Mouse (Mus musculus) megakaryocyte-erythroid progenitor cell, adult 5-6 weeks (primary cell): ENCODE data around the gene Alkbh3. TPM values are rescaled to one million over a fixed set of nuclear protein-coding genes. Genes with fewer than 3 reads are reported as not detected.

Source experiments
- ATAC-seq: replicated peaks from 2 replicates; pipeline ENCODE4 v1.8.0; 2016; ENCODE audit warnings: mild to moderate bottlenecking, inconsistent platforms; ENCODE audit not compliant: severe bottlenecking, poor library complexity, low FRiP score, low TSS enrichment
- total RNA-seq, 2 experiments: library from RNA; stranded (forward) in 1 of 2; stranded (reverse) in 1 of 2; fragments of 200-1000, 215-1000 nt in 1 of 2; fragments of >200 nt in 1 of 2; fragmentation: Nextera tagmentation in 1 of 2; gene quantifications; 2 replicates each; pipeline ENCODE4 v1.2.3; 2014 to 2017

Alkbh3 gene
- total RNA-seq, 2 experiments from 2014 or later, result 31.9 to 122 TPM

DNA sequence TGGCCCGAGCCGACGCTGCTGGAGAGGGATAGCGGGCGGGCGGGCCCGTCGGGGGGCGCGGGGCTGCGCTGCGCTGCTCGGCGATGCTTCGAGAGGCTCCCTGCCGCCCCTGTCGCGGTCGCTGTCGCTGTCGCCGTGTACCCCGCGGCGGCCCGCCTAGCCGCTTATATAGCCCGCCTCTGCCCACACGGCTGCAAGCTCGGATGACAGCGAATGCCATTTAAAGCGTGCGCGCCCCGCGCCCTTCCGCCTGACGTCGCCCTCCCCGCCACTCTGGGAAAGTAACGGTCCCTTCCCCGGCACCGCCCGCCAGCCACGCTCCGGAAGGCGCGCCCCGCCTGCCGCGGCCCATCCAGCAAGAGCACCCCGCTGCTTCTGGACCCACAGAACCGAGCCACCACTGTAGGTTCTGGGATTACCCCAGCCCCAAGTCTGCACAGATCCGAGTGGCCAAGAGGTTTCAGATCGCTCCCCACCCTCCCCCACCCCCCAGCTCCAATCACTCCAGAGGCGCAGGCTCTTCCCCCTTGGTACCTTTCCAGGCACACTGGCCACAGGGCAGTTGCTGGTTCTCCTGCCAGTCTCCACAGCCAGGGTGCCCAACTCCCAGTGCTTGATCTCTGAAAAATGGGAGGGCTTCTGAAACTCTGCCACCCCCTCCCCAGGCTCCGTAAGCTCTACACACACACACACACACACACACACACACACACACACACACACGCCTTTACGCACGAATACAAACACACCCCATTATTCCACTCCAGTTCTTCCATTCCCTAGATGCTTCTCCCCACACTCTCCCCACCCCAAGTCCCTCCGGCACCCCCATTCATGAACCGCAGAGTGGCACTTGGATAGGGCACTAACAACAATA is 53.5 kb downstream of the Alkbh3 start, which contains the start of gene Gm13889:
Gene Gm13889 (minus strand): TSS at position 294 of the 877 bp plus-strand sequence.
- no peak for ATAC-seq

DNA sequence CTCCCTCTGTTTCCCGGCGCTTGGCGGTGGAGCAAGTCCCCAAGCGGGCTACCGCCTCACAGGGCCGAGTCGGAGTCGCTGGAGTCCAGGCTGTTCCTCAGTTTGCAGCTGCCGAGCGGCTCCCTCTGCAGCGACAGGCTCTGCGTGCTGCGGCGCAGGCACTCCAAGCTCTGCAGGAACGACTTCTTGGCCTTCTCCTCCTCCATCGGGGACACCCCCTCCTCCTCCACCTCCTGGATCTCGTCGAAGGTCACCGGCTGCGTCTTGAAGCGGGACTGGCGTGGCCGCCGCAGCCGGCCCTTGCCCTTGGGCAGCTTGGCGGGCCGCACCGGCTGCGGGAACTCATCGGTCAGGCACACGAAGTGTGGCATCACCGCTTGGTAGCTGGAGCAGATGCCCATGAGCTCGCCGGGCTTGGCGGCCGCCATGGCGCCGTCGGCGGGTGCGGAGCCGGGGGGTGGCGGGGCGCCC is 54.2 kb downstream of the Alkbh3 start:
- peak; percentile 54 for ATAC-seq

DNA sequence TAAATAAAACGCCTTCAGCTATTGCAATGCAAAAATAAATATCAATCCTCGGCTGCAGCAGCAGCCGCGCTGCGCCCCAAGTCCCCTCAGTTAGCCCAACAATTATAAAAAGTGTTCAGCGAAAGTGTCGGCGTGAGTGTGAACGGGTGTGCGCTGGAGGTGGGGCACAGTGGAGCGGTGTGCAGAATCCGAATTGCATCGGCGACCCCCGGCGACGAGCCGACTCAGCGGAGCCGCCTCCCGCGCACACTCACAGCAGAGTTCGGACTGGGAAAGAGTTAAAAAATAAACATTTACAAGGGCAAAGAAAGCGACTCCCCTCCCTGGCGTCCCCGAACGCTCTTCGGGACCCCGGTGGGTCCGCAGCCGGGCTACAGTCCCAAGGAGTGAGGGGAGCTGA is 54.7 kb downstream of the Alkbh3 start:
- no peak for ATAC-seq

DNA sequence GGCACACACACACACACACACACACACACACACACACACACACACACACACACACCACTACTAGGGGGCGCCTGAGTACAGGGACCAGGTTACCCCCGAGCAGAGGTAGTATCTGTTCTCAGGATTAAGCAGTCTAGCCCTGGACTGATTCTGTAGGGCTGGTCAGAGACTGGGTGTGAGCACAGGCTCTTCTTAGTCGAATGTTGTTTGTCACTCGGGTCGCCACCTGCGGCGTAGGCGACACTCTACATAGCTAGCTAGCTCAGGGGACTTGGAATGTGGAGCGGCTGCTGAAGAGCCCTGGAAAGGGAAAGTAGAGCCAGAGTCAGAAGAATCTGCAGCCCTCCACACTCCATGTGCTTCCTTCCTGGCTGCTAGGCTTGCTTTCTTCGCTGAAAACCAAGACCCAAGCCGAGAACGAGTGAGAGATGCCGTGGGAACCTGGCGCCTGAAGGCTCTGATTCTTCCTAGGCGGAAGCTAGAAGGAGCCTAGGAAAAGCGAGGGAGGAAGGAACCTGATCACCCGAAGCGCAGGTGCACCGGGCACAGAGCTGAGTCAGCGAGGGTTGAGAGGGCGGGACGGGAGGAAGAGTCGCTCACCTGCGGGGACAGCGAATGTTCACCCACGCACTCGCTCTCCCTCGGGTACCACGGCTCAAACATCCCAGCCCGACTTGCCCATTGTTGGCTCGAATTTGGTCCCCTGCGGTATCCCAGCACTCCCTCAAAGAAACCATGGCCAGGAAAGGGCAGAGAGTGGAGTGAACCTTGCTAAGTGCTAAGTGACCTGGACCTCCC is 55.6 kb downstream of the Alkbh3 start:
- no peak for ATAC-seq

DNA sequence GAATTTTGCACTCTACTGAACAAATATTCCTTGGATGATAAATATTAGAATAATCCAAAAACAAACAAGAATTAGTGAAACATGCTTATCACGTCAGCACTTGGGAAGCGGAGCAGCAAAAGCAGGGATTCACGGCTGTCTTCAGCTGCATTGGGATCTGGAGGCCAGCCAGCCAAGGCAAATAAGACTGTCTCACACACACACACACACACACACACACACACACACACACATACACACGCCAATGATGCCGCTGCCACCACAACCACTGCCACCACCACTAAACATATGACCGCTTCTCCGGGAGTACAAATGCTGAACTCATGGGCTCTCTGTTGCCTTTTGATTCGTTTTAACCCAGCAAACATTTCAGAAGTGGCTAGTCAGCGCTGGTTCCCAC is 56.9 kb downstream of the Alkbh3 start:
- no peak for ATAC-seq

DNA sequence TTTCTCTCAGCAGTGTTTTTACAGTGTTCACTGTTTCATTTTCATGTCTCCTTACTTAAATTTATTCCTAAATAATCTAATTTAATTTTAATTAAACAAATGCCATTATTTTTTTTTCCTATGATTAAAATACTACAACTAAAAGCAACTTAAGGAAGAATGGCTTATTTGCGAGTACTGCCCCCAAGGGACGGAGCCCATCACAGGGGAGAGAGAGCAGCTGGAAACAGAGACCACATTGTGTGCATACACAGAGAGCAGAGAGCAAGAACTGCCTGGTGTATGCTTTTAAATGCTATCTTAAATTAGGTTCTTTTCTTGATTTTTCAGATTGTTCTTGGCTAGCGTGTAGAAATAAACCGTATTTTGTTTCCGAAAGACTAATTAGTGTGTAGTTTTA is 63.6 kb downstream of the Alkbh3 start:
- ATAC-seq, result no peak

DNA sequence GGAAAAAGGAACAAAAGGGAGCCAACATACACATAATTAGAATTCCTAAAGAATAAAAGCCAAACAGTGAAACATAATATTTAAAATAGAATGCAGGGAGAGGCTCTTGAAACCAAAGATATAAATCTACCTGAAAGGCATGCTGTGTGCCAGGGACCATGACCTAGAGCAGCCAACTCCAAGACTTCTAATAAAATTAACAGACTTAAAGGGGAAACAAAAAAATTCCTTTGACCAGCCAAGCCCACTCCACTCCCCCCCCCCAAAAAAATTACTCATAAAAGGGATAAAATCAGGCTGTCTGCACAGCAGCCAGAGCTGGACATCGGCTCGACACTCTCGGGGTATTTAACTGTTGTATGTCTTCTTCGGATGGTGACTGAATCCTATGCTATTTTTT is 65.8 kb downstream of the Alkbh3 start:
- no peak for ATAC-seq

DNA sequence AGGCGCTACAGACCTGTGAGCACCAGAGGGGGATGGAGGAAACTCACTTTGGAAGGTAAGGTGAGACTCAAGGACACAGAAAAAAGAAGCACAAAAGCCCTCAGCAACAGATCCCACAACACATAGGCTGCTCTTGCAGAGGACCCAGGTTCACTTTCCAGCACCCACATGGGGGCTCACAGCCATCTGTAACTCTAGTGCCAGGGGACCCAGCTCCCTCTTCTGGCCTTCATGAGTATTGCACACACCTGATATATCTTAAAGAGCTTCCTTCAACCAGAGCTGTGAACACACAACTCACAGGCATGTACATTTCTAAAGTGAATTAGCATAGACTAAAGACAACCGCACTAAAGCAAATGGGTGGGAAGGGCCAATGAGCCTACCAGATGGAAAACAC is 66.5 kb downstream of the Alkbh3 start:
- ATAC-seq, result no peak

DNA sequence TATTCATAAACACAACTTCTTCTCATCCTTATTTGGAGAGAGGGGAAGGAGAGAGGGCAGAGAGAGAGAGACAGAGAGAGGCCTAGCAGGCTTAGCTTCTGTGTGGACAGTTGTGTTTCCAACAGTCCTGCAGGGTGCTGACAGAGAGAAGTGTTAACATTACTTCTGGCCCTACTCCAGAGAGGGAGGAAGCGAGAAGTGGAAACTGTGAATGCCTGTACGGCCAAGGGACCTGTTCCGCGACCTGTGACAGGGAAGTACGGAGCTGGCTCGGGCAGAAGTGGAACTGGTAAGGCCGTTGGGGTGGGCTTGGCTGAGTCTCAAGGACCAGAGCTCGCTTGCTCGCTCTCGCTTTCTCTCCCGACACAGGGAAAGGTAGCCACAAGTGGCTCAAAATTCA is 68.9 kb downstream of the Alkbh3 start:
- ATAC-seq, result no peak

DNA sequence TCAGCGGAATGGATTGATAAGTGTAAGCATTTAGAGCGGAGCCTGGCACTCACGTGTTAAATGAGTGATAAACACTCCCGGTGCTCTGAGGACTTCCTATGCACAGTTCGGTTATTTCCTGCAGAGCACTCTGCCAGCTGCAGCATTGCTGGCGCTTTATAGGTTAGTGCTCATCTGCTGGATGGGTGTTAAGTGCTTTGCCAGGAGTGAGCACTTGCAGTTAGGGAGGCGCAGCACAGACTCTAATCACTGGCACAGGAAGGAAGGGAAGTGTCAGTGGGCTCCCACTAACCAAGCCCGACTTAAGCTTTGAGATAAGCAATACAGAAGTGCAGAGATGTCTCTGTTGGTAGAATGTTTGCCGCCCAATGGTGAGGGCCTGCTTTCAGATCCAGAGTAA is 72.1 kb downstream of the Alkbh3 start:
- no peak for ATAC-seq

Other genes starting within 250 kb of the Alkbh3 start
- 49.9 and 50.8 TPM in 2 replicates for gene Ext2, start 188.2 kb downstream of the Alkbh3 start, total RNA-seq (2014; fragmentation: Nextera tagmentation)
- gene Ext2, start 188.2 kb downstream of the Alkbh3 start, total RNA-seq (2017), result 28.5 and 42.0 TPM in 2 replicates
- 2.6 and 3.0 TPM in 2 replicates for gene Accs, start 160.9 kb downstream of the Alkbh3 start, total RNA-seq (2014; fragmentation: Nextera tagmentation)
- gene Accs, start 160.9 kb downstream of the Alkbh3 start, total RNA-seq (2017), result 4.8 and 5.3 TPM in 2 replicates
- gene Accsl, start 141.7 kb downstream of the Alkbh3 start, total RNA-seq (2014; fragmentation: Nextera tagmentation), result not detected in 2 replicates
- gene Accsl, start 141.7 kb downstream of the Alkbh3 start, total RNA-seq (2017), result not detected in 2 replicates
- gene Gm13889, start 53.6 kb downstream of the Alkbh3 start, total RNA-seq (2014; fragmentation: Nextera tagmentation), result not detected in 2 replicates
- gene Gm13889, start 53.6 kb downstream of the Alkbh3 start, total RNA-seq (2017), result not detected in 2 replicates
- gene Gm27027, start 14.5 kb downstream of the Alkbh3 start, total RNA-seq (2014; fragmentation: Nextera tagmentation), result not detected in 2 replicates
- gene Gm27027, start 14.5 kb downstream of the Alkbh3 start, total RNA-seq (2017), result not detected in 2 replicates
- gene Hsd17b12, start 147.2 kb upstream of the Alkbh3 start, total RNA-seq (2014; fragmentation: Nextera tagmentation), result 35.1 and 46.4 TPM in 2 replicates
- gene Hsd17b12, start 147.2 kb upstream of the Alkbh3 start, total RNA-seq (2017), result 91.7 and 103 TPM in 2 replicates